Mouse (Mus musculus) left cerebral cortex, postnatal 36 days (tissue): Measurements from ENCODE around the gene Tmem104. TPM values are rescaled to one million over a fixed set of nuclear protein-coding genes. Genes with fewer than 3 reads are reported as not detected.

ENCODE experiments used
- DNase-seq, 2 experiments: peaks; one replicate each; pipeline ENCODE4 v3.0.0; 2021 to 2022; ENCODE audit warnings: low spot score in 2 of 2, mixed read lengths in 1 of 2
- intact Hi-C: fragments of 180-260 bp; cut with DNase I; formaldehyde crosslinking; loops from one replicate; pipeline ENCODE4 v1.15.1; 2025
- total RNA-seq, 2 experiments: library from RNA; stranded (reverse); gene quantifications; 2 replicates each; pipeline ENCODE4 v1.2.3; 2021

Gene Tmem104
- total RNA-seq, 2 experiments from 2014 or later, result 14.2 to 15.4 TPM

- no peak for DNase-seq
- intact Hi-C loops, result no loop called here
These were observed 4.9 kb downstream of the Tmem104 start for GRCm38 (mm10) chr11:115192180-115192579.

- intact Hi-C loops, result no loop called here
- no peak for DNase-seq
These were observed 7.4 kb downstream of the Tmem104 start for GRCm38 (mm10) chr11:115194693-115195092.

DNA sequence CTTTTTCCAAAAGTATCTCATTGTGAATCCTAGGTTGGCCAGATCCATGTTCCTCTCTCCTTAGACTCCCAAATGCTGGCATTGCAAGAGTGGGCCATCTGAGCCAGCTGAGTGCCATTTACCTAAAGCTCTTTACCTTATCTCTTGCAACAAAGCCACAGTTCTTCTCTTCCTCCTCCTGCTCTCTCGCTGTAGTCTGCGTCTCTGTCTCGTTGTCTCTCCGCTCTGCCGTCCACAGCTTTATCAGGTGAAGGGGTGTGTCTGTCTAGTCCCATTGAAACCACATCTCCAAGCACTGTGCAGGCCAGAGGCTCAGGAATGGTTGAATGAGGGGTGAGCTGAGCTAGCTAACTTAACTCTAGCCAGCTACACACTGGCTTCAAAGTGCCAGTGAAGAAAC is 8.6 kb downstream of the Tmem104 start:
- DNase-seq, result no peak
- intact Hi-C loops, result no loop called here

DNA sequence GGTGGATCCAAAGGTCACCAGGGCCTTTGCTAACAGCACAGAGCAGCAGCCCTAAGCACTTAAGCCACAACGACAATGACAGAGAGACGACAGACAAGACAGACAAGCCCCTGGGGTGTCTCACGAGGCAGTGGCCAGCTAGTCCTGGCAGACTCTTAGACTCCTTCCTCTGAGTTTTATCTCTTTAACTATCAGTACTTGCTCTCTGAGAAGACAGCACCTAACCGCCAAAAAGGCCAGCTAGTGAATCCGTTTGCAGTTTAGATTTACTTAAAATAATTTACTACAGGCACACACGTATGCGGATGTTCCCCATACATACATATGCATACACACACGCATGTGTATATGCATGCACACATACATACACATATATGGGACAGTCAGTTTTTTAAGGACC is 10.3 kb downstream of the Tmem104 start:
- no peak for DNase-seq
- intact Hi-C loops, result no loop called here

- no peak for DNase-seq
- intact Hi-C loops, result no loop called here
These were observed 11.7 kb downstream of the Tmem104 start for GRCm38 (mm10) chr11:115198932-115199384.

GRCm38 (mm10) chr11:115200520-115200919 is 13.2 kb downstream of the Tmem104 start:
- intact Hi-C loops, result no loop called here
- no peak for DNase-seq

- peak; percentile 72 to 81 for DNase-seq
- intact Hi-C loops, result loop anchor here (1.0 kb wide), 1 partner anchor 68 kb away; no protein-coding TSS in a partner anchor
These were observed 15.0 kb downstream of the Tmem104 start for GRCm38 (mm10) chr11:115202316-115202715.

- intact Hi-C loops, result loop anchor here (1.0 kb wide), 1 partner anchor 68 kb away; no protein-coding TSS in a partner anchor
- no peak for DNase-seq
These were observed 15.5 kb downstream of the Tmem104 start for GRCm38 (mm10) chr11:115202756-115203155.

GRCm38 (mm10) chr11:115208126-115208525 is 20.8 kb downstream of the Tmem104 start:
- intact Hi-C loops, result no loop called here
- DNase-seq, result no peak

GRCm38 (mm10) chr11:115208776-115209732 is 21.8 kb downstream of the Tmem104 start:
- intact Hi-C loops, result no loop called here
- DNase-seq, result no peak

GRCm38 (mm10) chr11:115209958-115210357 is 22.7 kb downstream of the Tmem104 start:
- DNase-seq, result no peak
- intact Hi-C loops, result no loop called here

- peak in 1 of 2 experiments; percentile 29 for DNase-seq
- intact Hi-C loops, result no loop called here
These were observed 24.8 kb downstream of the Tmem104 start for GRCm38 (mm10) chr11:115212116-115212515.

GRCm38 (mm10) chr11:115215123-115215522 is 27.8 kb downstream of the Tmem104 start:
- DNase-seq, result no peak
- intact Hi-C loops, result no loop called here

DNA sequence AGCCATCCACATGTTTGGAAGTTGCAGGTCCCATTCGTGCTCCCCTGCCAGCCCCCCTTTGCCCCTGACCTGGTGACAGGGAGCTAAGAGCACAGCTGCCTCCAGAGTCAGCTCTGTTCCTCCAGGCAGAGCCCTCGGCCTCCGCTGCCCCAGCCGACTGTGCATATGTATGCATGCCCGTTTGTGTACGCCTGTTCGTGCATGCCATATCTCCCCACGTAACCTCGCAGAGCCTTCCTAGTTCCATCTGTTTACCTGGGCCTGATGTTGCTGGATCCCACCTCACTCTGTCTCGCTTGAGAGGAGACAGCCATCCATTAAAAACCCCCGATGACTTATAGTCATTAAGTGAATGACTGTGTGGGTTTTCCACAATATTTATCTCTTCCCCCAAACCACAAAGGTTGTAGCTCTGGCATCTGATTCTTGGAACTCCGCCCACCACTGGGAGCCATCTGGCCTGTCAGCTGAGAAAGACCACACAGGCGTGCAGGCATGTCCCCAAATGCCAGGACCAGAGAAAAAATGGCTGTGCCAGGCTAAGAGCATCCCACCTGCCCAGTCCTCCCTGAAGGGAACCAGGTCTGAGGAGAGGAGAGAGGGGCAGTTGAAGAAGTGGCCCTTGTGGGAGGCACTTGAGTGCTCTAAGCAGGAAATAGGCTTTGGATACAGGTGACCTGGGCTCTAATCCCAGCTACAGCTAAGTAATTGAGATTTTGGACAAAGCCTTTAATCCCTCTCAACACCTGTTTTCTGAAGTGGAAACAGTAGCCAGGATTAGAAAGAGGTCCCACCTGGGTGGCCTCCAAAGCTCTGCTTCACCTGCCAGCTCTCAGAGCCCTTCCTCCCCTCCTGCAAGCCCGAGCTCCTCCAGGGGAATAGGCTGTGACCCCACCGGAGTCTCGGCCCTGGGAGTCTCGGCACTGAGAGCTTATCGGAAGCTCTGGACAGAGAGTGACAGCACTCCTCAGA is 30.4 kb downstream of the Tmem104 start:
- DNase-seq, result no peak
- intact Hi-C loops, result no loop called here

GRCm38 (mm10) chr11:115219263-115219662 is 32.0 kb downstream of the Tmem104 start:
- intact Hi-C loops, result no loop called here

DNA sequence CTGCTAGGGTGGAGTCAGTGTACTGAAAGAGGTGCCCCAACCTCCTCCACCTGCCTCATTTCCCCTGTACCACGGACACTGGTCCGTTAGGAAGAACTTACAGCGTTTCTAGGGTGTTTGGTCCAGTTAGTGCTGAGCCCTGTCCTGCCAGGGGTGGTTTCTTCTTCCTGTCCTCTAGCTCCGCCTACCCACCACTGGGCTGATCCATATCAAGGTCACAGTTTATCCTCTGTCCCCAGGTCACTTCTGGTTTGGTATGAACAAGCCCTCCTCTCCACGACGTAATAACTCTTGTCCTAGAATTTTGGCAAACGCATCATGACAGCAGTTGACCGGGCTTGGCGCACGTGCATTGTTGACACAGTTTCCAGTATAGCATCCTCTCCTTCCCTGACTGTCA is 32.4 kb downstream of the Tmem104 start:
- DNase-seq, result no peak
- intact Hi-C loops, result no loop called here

More at GRCm38 (mm10) chr11:115219263-115219662, 32.0 kb downstream of the Tmem104 start:
- DNase-seq, result no peak

DNA sequence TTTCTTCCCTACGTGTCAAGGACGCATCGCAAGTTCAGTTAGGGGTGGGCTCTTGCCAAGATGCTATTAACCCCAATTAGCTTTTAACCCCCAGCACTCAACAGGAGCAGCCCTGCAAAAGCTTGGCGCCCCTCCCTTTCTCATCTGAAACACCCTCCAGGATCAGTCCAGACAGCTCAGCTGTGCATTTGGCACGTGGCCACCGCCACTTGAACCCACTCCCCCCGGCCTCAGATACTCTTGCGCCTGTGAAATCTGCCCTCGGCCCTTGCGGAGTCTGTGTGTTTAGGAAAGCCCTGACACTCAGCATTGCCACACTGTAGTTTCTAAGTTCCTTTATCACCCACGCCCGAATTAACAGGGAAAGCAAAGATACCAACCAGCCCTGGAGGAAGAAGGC is 34.8 kb downstream of the Tmem104 start:
- intact Hi-C loops, result no loop called here
- DNase-seq, result no peak

GRCm38 (mm10) chr11:115222570-115222969 is 35.3 kb downstream of the Tmem104 start:
- intact Hi-C loops, result no loop called here

GRCm38 (mm10) chr11:115223451-115223850 is 36.2 kb downstream of the Tmem104 start:
- intact Hi-C loops, result no loop called here
- DNase-seq, result no peak

More at GRCm38 (mm10) chr11:115222570-115222969, 35.3 kb downstream of the Tmem104 start:
- DNase-seq, result no peak

DNA sequence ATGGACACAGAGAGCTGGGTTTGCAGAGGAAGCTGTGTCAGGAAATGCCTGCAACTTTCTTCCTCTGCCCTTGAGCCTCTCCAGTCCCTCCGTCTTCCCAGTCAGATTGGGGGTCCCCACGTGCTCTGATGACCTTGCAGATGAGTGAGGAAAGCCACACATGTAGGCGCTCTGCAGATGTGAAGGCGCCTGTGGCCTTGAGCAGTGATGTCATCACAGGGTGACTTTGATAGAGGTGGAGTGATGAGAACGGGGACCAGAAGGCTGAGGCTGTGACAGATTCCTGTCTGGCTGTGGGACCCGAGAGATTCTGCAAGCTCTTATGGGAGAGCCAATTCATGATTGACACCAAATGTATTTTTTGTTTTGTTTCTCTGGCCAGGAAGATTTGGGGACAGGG is 36.6 kb downstream of the Tmem104 start:
- intact Hi-C loops, result no loop called here
- no peak for DNase-seq
